Mouse (Mus musculus) activated CD4-positive, CD25-positive, alpha-beta regulatory T cell, adult 4 months (primary cell): ENCODE measurements around the gene Sbpl. TPM values are rescaled to one million over a fixed set of nuclear protein-coding genes. Genes with fewer than 3 reads are reported as not detected.
A peak's percentile ranks its signal among the peaks of the same experiment; 100 is the strongest.
"Not testable (repeated sequence)": the region's sequence is repeated elsewhere in the genome, so short reads cannot be mapped to it uniquely, and the experiment has no call there.

ENCODE experiments used
- ATAC-seq: one replicate; pipeline ENCODE4 v1.8.0; 2017
- polyA plus RNA-seq, 2 experiments: library from polyadenylated mRNA; unstranded; fragments of 100-300 nt; shearing (Covaris generic); gene quantifications; one replicate each; pipeline ENCODE4 v1.2.1; 2017

The Sbpl gene
- polyA plus RNA-seq, 2 experiments from 2014 or later, result not detected

DNA sequence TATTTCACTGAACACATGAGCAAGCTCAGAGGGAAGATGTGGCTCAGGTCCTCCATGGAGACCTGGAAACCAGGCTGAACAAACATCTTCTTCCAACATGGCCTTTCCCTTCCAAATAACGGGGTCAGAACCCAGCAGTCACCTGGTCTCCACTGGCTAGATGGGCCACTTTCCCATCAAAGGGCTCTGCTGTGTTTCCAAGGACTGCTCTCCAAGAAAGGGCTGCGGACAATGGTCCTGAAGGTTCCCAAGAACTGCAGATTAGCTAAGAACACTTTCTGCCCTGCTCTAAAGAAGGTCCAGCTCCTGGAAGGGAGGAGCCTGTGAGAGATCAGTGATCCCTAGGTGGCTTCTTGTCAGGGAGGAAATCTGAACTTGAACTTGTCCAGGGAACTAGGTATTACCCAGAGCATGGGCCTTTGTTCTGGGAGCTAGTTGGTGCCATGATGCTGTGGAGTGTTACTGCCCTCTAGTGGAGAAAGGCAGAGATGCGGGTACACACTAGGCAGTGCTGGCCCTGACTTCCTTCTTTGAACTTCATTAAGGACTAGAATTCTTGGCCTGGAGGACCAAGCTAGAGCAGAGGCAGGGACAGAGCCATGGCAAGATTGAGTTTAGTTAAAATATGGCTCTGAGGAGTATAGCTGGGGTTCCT lies 5.1 kb upstream of the Sbpl start:
- ATAC-seq, result peak; percentile 54

GRCm38 (mm10) chr17:23950828-23951227 lies 4.2 kb downstream of the Sbpl start:
- not testable (repeated sequence) for ATAC-seq

- no peak for ATAC-seq
Observed at GRCm38 (mm10) chr17:23949068-23949467, 6.0 kb downstream of the Sbpl start.

DNA sequence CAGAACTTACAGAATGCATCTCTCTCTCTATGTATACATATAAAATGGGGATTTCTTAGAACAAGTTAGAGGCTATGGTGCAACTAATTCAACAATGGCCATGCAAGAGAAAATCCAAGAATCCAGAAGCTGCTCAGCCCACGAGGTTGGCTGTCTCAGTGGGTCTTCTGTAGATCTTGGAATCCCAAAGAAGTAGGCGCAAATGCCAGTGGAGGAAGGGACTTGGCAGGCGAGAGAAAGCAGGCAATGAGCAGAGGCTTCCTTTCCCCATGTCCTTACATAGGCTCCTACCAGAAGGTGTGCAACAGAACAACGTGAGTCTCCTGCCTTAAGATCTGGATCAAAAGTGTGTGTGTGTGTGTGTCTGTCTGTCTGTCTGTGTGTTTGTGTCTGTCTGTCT lies 7.6 kb downstream of the Sbpl start:
- not testable (repeated sequence) for ATAC-seq

DNA sequence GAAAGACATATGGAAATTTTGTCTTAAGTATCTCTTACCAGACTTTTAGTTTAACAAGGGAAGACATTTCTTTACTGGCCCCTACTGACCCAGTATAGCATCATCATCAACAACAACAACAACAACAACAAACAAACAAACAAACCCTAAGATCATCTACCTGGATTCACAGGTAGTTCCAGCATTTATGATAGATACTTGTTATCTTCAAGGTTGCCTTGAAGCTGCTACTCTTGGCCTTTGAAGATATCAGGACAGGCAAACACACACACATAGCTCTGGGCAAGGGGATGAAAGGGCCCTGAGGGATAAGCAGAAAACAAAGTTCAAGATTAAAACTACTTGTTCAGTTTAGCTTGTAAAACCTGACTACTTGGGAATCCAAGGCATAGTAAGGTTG lies 13.7 kb downstream of the Sbpl start, which contains the start of gene Sbp:
TSS of gene Sbp (plus strand) at position 301 of the 400 bp plus-strand sequence.
- no peak for ATAC-seq

DNA sequence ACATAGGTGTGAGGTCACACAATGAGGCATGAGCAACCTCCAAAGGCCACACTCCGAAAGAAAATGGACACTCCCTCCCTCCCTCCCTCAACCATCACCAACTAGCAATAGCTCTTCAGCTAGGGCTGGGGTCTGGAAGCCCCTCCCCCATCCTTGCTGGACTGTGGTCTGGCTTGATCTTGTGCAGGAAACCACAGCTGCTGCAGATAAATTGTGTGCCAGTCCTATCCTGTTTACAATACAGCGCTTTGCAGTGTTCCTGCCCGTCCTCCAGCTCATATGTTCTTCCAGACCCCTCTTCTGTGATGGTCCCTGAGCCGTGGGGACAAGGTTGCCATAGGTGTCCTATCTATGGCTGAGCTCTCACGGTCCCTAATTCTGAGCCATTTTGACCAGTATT lies 23.9 kb downstream of the Sbpl start:
- ATAC-seq, result no peak

DNA sequence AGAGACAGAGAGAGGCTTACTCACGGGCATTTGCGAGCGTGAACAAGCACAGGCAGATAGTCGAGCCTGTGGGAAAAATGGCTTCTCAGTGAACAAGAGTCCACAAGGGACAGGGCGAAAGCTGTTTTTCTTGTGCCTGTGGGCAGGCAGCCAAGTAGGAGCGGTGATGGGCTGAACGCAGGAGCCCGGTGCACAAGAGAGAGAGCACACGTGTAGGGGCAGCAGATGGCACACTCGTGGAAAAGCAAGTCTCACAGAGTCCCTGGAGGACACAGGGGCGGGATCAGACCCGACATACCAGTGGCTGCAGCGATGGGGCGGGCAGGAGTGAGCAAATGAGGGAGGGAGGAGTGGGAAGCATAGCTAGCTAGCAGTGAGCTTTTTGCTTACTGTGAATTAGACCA lies 30.0 kb downstream of the Sbpl start:
- ATAC-seq, result peak; percentile 47

DNA sequence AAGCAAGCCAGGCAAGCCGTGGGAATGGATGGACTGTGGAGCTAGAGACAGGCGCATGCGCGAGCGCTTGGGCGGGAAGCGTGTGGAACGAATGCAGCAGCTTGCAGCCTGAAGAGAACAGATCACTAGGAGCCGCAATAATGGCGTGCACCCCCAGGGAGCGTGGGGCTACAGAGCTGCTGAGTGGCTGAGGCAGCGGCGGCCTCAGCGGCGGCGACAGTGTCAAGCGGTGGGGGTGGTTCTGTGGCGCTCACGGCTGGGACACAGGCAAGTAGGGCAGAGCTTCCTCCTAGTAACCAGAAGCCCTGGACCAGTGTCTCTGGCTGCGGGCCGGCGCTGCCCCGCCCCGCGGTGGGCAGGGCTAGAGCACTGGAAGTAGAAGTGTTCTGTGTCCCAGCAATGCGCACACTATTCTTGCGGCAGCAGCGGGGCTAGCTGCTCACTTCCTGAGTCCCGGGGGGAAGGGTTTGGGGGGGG lies 30.5 kb downstream of the Sbpl start:
- peak; percentile 97 for ATAC-seq

GRCm38 (mm10) chr17:23917158-23917557 lies 37.9 kb downstream of the Sbpl start, which contains the start of gene Dcpp3:
TSS of gene Dcpp3 (plus strand) at chr17:23917458.
- ATAC-seq, result not testable (repeated sequence)

Other genes starting within 250 kb of the Sbpl start
- not detected for gene 1520401A03Rik, start 232.5 kb downstream of the Sbpl start, polyA plus RNA-seq
- 10 to 100 TPM; 12.2 to 13.0 TPM for gene Pkmyt1, start 228.9 kb downstream of the Sbpl start, polyA plus RNA-seq
- gene Paqr4, start 214.4 kb downstream of the Sbpl start, polyA plus RNA-seq, result 1 to 10 TPM in 1 of 2 experiments, under 1 TPM in 1; 0.91 to 2.7 TPM
- 1 to 10 TPM in 1 of 2 experiments, under 1 TPM in 1; 0.71 to 1.2 TPM for gene Kremen2, start 209.4 kb downstream of the Sbpl start, polyA plus RNA-seq
- 10 to 100 TPM; 13.2 to 13.3 TPM for gene Flywch1, start 183.7 kb downstream of the Sbpl start, polyA plus RNA-seq
- gene Flywch2, start 169.2 kb downstream of the Sbpl start, polyA plus RNA-seq, result 1 to 10 TPM; 2.2 to 3.2 TPM
- 100 to 1,000 TPM; 234 to 326 TPM for gene Srrm2, start 164.7 kb downstream of the Sbpl start, polyA plus RNA-seq
- 100 to 1,000 TPM; 686 to 746 TPM for gene Elob, start 126.1 kb downstream of the Sbpl start, polyA plus RNA-seq
- gene Prss33, start 119.2 kb downstream of the Sbpl start, polyA plus RNA-seq, result 1 to 10 TPM; 1.1 to 2.4 TPM
- gene Prss32, start 111.4 kb downstream of the Sbpl start, polyA plus RNA-seq, result 1 to 10 TPM in 1 of 2 experiments, not detected in 1; 2.6 TPM
- 10 to 100 TPM in 1 of 2 experiments, 1 to 10 TPM in 1; 6.4 to 10.5 TPM for gene Prss41, start 111.1 kb downstream of the Sbpl start, polyA plus RNA-seq
- gene Prss21, start 87.2 kb downstream of the Sbpl start, polyA plus RNA-seq, result not detected
- not detected for gene Dcpp1, start 74.4 kb downstream of the Sbpl start, polyA plus RNA-seq
- gene Dcpp2, start 74.4 kb downstream of the Sbpl start, polyA plus RNA-seq, result not detected
- gene Dcpp3, start 37.8 kb downstream of the Sbpl start, polyA plus RNA-seq, result not detected
- gene Sbp, start 13.6 kb downstream of the Sbpl start, polyA plus RNA-seq, result not detected
- gene Prss30, start 25.3 kb upstream of the Sbpl start, polyA plus RNA-seq, result under 1 TPM in 1 of 2 experiments, not detected in 1; 0.73 TPM
- not detected for gene Prss22, start 42.8 kb upstream of the Sbpl start, polyA plus RNA-seq
- not detected for gene Prss27, start 82.9 kb upstream of the Sbpl start, polyA plus RNA-seq
- 1 to 10 TPM; 5.5 to 6.4 TPM for gene Kctd5, start 118.2 kb upstream of the Sbpl start, polyA plus RNA-seq
- gene Pdpk1, start 195.7 kb upstream of the Sbpl start, polyA plus RNA-seq, result 10 to 100 TPM; 43.3 to 47.7 TPM
- 10 to 100 TPM; 23.1 to 34.5 TPM for gene Amdhd2, start 208.5 kb upstream of the Sbpl start, polyA plus RNA-seq
- 100 to 1,000 TPM; 152 to 192 TPM for gene Atp6v0c, start 214.4 kb upstream of the Sbpl start, polyA plus RNA-seq